Comparison of ENCODE assay signal across 10 mouse cellular contexts in the genomic region with DNA sequence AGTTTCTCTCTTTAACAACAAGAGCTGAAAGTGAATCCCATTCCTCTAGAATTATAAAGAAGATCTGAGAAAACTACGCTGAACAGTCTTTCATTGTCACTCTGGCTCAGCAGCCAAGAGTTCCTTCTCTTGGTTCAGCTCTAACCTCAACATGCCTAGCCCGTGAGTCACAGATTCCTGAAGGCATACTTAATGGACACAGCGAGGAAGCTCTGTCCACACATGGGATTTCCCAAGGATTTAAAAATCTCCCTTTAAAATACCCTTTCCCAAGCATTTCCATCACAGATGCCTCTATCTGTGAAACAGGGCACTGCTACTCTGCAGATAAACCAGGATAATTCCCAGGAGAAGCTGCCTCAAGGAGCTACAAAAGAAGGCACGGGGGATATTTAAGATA. TPM values are rescaled to one million over a fixed set of nuclear protein-coding genes. Genes with fewer than 3 reads are reported as not detected.
A peak's percentile ranks its signal among the peaks of the same experiment; 100 is the strongest.
DNase-seq lines count a peak whose midpoint lies in the region; ATAC-seq lines count a peak whose summit lies in the region.
"Had no signal": no experiment of that assay in that cellular context is flagged by ENCODE, and none has a peak within 500 bp of the region (broad histone marks: within the 10 kb centered on the region; RNA-seq: fewer than 3 reads in every experiment).

No protein-coding gene starts in this region.

- DNase-seq in kidney, postnatal 25 days: peak; percentile 18 to 37
- DNase-seq in adrenal gland, postnatal 36 days: peak; percentile 53 to 72
- DNase-seq in lung, postnatal 14 days: peak; percentile 48
- DNase-seq in left cerebral cortex, postnatal 25 days (ENCODE audit: low spot score in 2 of 2): no peak
- no peak for DNase-seq in testis, postnatal 14 days (ENCODE audit: low spot score)
- DNase-seq in left cerebral cortex, adult 11 months (ENCODE audit: low spot score): no peak
- DNase-seq: kidney, adult 9 months had no signal

- H3K36me3 ChIP-seq in kidney, embryonic 14.5 days (ENCODE audit: control insufficient read depth, insufficient read depth, low read length): no peaks in the 10 kb centered on the region
- no peaks in the 10 kb centered on the region for H3K36me3 ChIP-seq in heart, embryonic 15.5 days

- ATAC-seq in kidney, embryonic 14.5 days (ENCODE audit: low FRiP score, low TSS enrichment): no peak
- peak; percentile 70; the same call in 1 of the 2 replicates for ATAC-seq in heart, embryonic 15.5 days (replicated peaks; ENCODE audit: insufficient number of reproducible peaks, insufficient read depth, low FRiP score, low read depth)

- no peak overlapping the region for H3K27ac ChIP-seq in kidney, embryonic 14.5 days (ENCODE audit: low read depth, low read length)
- peak overlapping the region; percentile 27; the same call in 1 of the 2 replicates for H3K27ac ChIP-seq in heart, embryonic 15.5 days

- H3K9ac ChIP-seq in kidney, embryonic 14.5 days (ENCODE audit: low read depth, low read length): no peak overlapping the region
- H3K9ac ChIP-seq in heart, embryonic 15.5 days: no peak overlapping the region

- intact Hi-C loops in left cerebral cortex, postnatal 25 days (cut with DNase I): no loop called here

- 74% methylated on average over 4 of the region's 4 CpGs for WGBS in kidney, embryonic 14.5 days
- WGBS in heart, embryonic 15.5 days: 31% methylated on average over 4 of the region's 4 CpGs

- H3K9me3 ChIP-seq in kidney, embryonic 14.5 days (ENCODE audit: control insufficient read depth, low read length): no peaks in the 10 kb centered on the region
- no peaks in the 10 kb centered on the region for H3K9me3 ChIP-seq in heart, embryonic 15.5 days (replicated peaks)

- H3K4me2 ChIP-seq in kidney, embryonic 14.5 days (replicated peaks; ENCODE audit: low read depth, low read length): no peak overlapping the region
- H3K4me2 ChIP-seq in heart, embryonic 15.5 days: no peak overlapping the region

- no peaks in the 10 kb centered on the region for H3K4me1 ChIP-seq in kidney, embryonic 14.5 days (ENCODE audit: control insufficient read depth, insufficient read depth, low read length)
- peaks cover 5% of the 10 kb centered on the region; the same call in 1 of the 2 replicates for H3K4me1 ChIP-seq in heart, embryonic 15.5 days (replicated peaks)

- no peak overlapping the region for H3K4me3 ChIP-seq in kidney, embryonic 14.5 days (ENCODE audit: low read length)
- no peak overlapping the region for H3K4me3 ChIP-seq in heart, embryonic 15.5 days

- H3K27me3 ChIP-seq in kidney, embryonic 14.5 days (ENCODE audit: control insufficient read depth, insufficient read depth, low read length): no peaks in the 10 kb centered on the region
- H3K27me3 ChIP-seq in heart, embryonic 15.5 days: no peaks in the 10 kb centered on the region

RNA-seq across cellular contexts. Expression of gene Cxcl1, which starts 15.0 kb away (rescaled TPM):
- polyA plus RNA-seq in kidney, embryonic 14.5 days (2014; fragmentation: Nextera tagmentation; extraction: Ambion mirVana): 0.85 and 1.7 TPM in 2 replicates
- total RNA-seq in adrenal gland, postnatal 36 days (2021): under 1 TPM; 0.33 to 0.36 TPM
- 0.94 and 1.0 TPM in 2 replicates for polyA plus RNA-seq in heart, embryonic 15.5 days (2015; fragmentation: Nextera tagmentation; extraction: Ambion mirVana)
- total RNA-seq in left cerebral cortex, postnatal 25 days (2021): not detected
- polyA plus RNA-seq: neural tube, embryonic 14.5 days had no signal

RNA-seq across cellular contexts. Expression of gene Cxcl2, which starts 27.6 kb away (rescaled TPM):
- 0.13 TPM in 1 of 2 replicates, not detected in the other for polyA plus RNA-seq in kidney, embryonic 14.5 days (2014; fragmentation: Nextera tagmentation; extraction: Ambion mirVana)
- total RNA-seq in adrenal gland, postnatal 36 days (2021): 1 to 10 TPM in 1 of 2 experiments, not detected in 1; 1.2 TPM
- not detected in 2 replicates for polyA plus RNA-seq in heart, embryonic 15.5 days (2015; fragmentation: Nextera tagmentation; extraction: Ambion mirVana)
- total RNA-seq in left cerebral cortex, postnatal 25 days (2021): not detected
- polyA plus RNA-seq: neural tube, embryonic 14.5 days had no signal

RNA-seq across cellular contexts. Expression of gene Mthfd2l, which starts 54.9 kb away (rescaled TPM):
- 59.5 and 72.7 TPM in 2 replicates for polyA plus RNA-seq in kidney, embryonic 14.5 days (2014; fragmentation: Nextera tagmentation; extraction: Ambion mirVana)
- total RNA-seq in adrenal gland, postnatal 36 days (2021): 10 to 100 TPM; 19.8 TPM
- 24.0 and 31.0 TPM in 2 replicates for polyA plus RNA-seq in heart, embryonic 15.5 days (2015; fragmentation: Nextera tagmentation; extraction: Ambion mirVana)
- total RNA-seq in left cerebral cortex, postnatal 25 days (2021): 10 to 100 TPM; 14.2 to 14.6 TPM

Comparison
In these comparisons a context has a peak if more than half of its experiments do, and no peak if none do; other contexts are left out.
1. DNase-seq: peak in kidney, postnatal 25 days (2 of 2), adrenal gland, postnatal 36 days (2 of 2) and lung, postnatal 14 days (single experiment); none in left cerebral cortex, postnatal 25 days (0 of 2), testis, postnatal 14 days (single experiment) and left cerebral cortex, adult 11 months (single experiment).